Mouse (Mus musculus) lung, postnatal 0 days (tissue): Measurements from ENCODE around the gene H6pd. TPM values are rescaled to one million over a fixed set of nuclear protein-coding genes. Genes with fewer than 3 reads are reported as not detected.

Source experiments
- ATAC-seq: fragments of 200-750 bp; cut with Nextera tagmentation; 2 replicates; pipeline ENCODE4 v1.8.0; 2017; ENCODE audit warnings: moderate library complexity
- DNase-seq: peaks from one replicate; pipeline ENCODE4 v3.0.0-alpha.2; 2016; ENCODE audit warnings: low spot score
- H3K27ac ChIP-seq: fragments of 300-500 bp; sonication (generic); 2 replicates; pipeline ENCODE4 v1.5.1; 2014; ENCODE audit warnings: antibody characterized with exemption, mild to moderate bottlenecking, low read length, mixed read lengths
- H3K27me3 ChIP-seq: fragments of 300-500 bp; sonication (generic); replicated peaks from 2 replicates; pipeline ENCODE4 v1.6.1; 2014; ENCODE audit warnings: low read length, mixed read lengths; ENCODE audit not compliant: insufficient read depth
- H3K36me3 ChIP-seq: fragments of 300-500 bp; sonication (generic); 2 replicates; pipeline ENCODE4 v1.6.1; 2014; ENCODE audit warnings: low read length, mixed read lengths; ENCODE audit not compliant: insufficient read depth
- H3K4me1 ChIP-seq: fragments of 300-500 bp; sonication (generic); 2 replicates; pipeline ENCODE4 v1.6.1; 2014; ENCODE audit warnings: antibody characterized with exemption, low read depth, low read length, mixed read lengths; ENCODE audit not compliant: insufficient read depth
- H3K4me2 ChIP-seq: fragments of 300-500 bp; sonication (generic); replicated peaks from 2 replicates; pipeline ENCODE4 v1.6.1; 2014; ENCODE audit warnings: low read depth, mild to moderate bottlenecking, low read length, moderate library complexity, mixed read lengths
- H3K4me3 ChIP-seq: fragments of 300-500 bp; sonication (generic); 2 replicates; pipeline ENCODE4 v1.5.1; 2014; ENCODE audit warnings: low read depth, low read length
- H3K9ac ChIP-seq: fragments of 300-500 bp; sonication (generic); replicated peaks from 2 replicates; pipeline ENCODE4 v1.6.1; 2014; ENCODE audit warnings: low read depth, mild to moderate bottlenecking
- H3K9me3 ChIP-seq: fragments of 300-500 bp; sonication (generic); 2 replicates; pipeline ENCODE4 v1.6.1; 2016; ENCODE audit warnings: low read length, mixed read lengths
- CTCF ChIP-seq: IDR thresholded peaks from 2 replicates; pipeline ENCODE4 v1.5.1; 2016; ENCODE audit warnings: antibody characterized with exemption, mild to moderate bottlenecking
- EP300 ChIP-seq: IDR thresholded peaks from 2 replicates; pipeline ENCODE4 v1.6.1; 2016; ENCODE audit warnings: antibody characterized with exemption, mild to moderate bottlenecking, control low read depth
- WGBS: fragments of 180-500 bp; shearing (Covaris S2); extraction: QIAGEN DNeasy Blood & Tissue Kit; methylation state at CpG from one replicate; pipeline ENCODE4 v1.1.7; 2014; 5-methylcytosine and 5-hydroxymethylcytosine counted together
- polyA plus RNA-seq: library from polyadenylated mRNA; unstranded; fragments of >200 nt; fragmentation: Nextera tagmentation; extraction: Ambion mirVana; gene quantifications from 2 replicates; pipeline ENCODE4 v1.2.1, GENCODE M21; 2015

The H6pd gene
- polyA plus RNA-seq, 1 experiment from 2014 or later = 45.8 TPM

DNA sequence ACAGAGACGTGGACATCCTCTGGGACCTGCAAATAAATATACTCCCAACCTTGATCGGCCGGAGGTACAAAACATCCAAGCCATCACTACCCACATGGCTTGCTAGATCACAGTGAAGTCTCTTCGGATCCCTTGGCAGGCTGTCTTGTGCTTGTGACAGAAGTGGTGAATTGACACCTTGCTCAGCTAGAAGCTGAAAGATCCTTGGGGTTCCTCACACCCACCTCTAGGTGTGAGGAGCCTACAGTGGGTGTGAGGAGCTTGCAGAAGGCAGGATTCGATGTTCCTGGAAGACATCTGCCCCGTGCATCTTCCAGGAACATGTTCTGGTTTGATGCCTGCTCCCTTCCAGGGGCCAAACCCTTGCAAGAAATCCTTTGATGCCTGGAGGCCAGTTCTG lies 31.6 kb downstream of the H6pd start:
- TF ChIP-seq CTCF = no peak
- Histone ChIP-seq H3K9me3 (no peaks in the 10 kb centered on the region), H3K36me3 (0 out of 2 replicates have a peak, but pooled peaks cover 7% of the 10 kb centered on the region), H3K4me2 (no peak overlapping the region), H3K4me1 (no peaks in the 10 kb centered on the region), H3K4me3 (no peak overlapping the region), H3K9ac (no peak overlapping the region), H3K27me3 (no peaks in the 10 kb centered on the region), H3K27ac (no peak overlapping the region)
- DNase-seq = no peak
- ATAC-seq = no peak
- WGBS = 61% methylated on average over 6 of the region's 6 CpGs

DNA sequence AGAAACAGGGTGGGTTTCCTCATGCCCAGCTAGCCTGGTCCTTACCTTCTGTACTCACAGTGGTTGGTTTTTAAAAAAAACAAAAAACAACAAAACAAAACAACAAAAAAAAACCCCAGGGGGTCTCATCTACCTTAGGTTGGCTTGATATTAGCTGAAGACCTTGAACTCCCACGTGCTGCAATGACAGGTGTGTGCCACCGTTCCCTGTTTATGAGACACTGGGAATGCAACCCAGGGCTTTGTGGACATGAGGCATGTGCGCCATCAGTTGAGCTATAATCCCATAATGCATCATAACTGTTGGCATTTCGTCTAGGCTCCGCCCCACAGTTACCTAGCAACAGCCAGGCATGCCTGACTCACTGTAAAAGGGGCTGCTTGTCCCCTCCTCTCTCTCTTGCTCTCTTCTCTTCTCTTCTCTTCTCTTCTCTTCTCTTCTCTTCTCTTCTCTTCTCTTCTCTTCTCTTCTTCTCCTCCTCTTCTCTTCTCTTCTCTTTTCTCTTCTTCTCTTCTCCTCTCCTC lies 33.0 kb downstream of the H6pd start:
- WGBS = 70% methylated on average over 5 of the region's 5 CpGs
- 0 out of 2 replicates have a peak, but pooled peaks cover under 1% of the 10 kb centered on the region for H3K36me3 ChIP-seq
- no peak overlapping the region for H3K4me3 ChIP-seq
- TF ChIP-seq CTCF (no peak), EP300 (no peak)
- H3K4me1 ChIP-seq = no peaks in the 10 kb centered on the region
- no peaks in the 10 kb centered on the region for H3K9me3 ChIP-seq
- H3K27ac ChIP-seq = no peak overlapping the region
- no peak for DNase-seq
- no peak overlapping the region for H3K4me2 ChIP-seq
- H3K9ac ChIP-seq = no peak overlapping the region
- H3K27me3 ChIP-seq = no peaks in the 10 kb centered on the region
- no peak for ATAC-seq

DNA sequence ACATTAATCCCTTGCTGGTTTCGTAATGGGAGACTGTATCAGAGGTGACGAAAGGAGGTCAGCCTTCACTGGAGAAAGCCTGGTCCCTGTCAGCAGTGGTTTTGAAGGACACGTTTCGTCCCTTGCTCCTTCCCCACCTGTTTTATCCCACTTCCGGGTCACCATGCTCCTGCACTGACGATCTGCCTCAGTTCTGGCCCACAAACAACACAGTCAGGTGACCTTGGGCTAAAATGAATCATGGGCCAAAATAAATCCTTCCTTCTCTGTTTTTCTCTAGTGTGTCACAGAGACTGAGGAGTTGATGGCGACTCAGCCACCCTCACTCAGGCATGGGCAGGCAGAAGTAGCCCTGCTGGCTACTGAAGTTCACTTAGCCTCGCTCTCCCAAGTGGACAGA lies 33.5 kb downstream of the H6pd start:
- DNase-seq = no peak
- Histone ChIP-seq H3K4me3 (no peak overlapping the region), H3K4me2 (no peak overlapping the region), H3K4me1 (no peaks in the 10 kb centered on the region), H3K9me3 (no peaks in the 10 kb centered on the region), H3K27me3 (no peaks in the 10 kb centered on the region), H3K27ac (no peak overlapping the region), H3K9ac (no peak overlapping the region), H3K36me3 (no peaks in the 10 kb centered on the region)
- 61% methylated on average over 8 of the region's 8 CpGs for WGBS
- TF ChIP-seq CTCF (no peak), EP300 (no peak)
- no peak for ATAC-seq

DNA sequence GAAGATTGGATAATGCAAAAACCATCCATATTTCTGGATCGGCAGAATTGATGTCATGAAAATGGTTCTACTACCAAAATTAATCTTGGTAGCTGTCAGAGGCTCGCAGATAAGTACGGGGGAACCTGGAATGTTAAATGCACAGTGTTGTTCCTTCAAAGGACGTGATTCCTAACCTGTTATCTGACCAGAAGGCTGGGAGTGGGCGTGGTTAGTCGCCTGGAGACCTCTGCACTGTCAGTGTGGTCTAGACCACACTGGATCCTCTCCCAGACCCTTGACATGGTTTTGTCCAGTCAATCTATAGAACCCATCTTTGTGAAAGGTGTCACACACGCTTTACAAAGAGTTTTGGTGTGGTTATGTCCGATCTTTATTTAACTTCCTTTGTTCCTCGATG lies 37.4 kb downstream of the H6pd start:
- Histone ChIP-seq H3K27ac (no peak overlapping the region), H3K27me3 (no peaks in the 10 kb centered on the region), H3K36me3 (no peaks in the 10 kb centered on the region), H3K4me1 (no peaks in the 10 kb centered on the region), H3K4me3 (no peak overlapping the region), H3K9me3 (no peaks in the 10 kb centered on the region), H3K4me2 (no peak overlapping the region), H3K9ac (no peak overlapping the region)
- DNase-seq (no peak), ATAC-seq (no peak)
- WGBS = 42% methylated on average over 9 of the region's 9 CpGs
- TF ChIP-seq EP300 (no peak), CTCF (no peak)

DNA sequence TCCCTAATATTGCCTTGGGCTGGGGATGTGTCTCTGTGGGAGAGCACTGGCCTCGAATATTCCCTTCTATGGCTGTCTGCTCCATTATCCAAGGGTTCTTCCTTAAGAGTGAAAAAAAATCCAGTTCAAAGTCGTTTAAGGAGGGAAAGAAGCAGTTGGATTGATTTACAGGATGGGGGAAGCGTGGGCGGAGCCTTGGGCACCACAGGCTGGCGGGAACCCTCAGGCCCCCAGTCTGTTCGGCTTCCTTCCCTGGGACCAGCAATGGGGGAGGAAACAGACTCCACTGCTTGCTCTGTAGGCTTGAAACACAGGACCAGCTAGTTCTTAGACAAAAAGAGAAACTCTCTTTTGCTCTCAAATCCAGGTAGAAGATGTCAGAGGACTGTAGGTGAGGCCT lies 40.3 kb downstream of the H6pd start:
- DNase-seq (no peak), ATAC-seq (no peak)
- Histone ChIP-seq H3K9ac (no peak overlapping the region), H3K27ac (no peak overlapping the region), H3K36me3 (no peaks in the 10 kb centered on the region), H3K4me2 (no peak overlapping the region), H3K9me3 (no peaks in the 10 kb centered on the region), H3K4me1 (no peaks in the 10 kb centered on the region), H3K27me3 (no peaks in the 10 kb centered on the region), H3K4me3 (no peak overlapping the region)
- TF ChIP-seq EP300 (no peak), CTCF (no peak)
- 36% methylated on average over 6 of the region's 6 CpGs for WGBS

DNA sequence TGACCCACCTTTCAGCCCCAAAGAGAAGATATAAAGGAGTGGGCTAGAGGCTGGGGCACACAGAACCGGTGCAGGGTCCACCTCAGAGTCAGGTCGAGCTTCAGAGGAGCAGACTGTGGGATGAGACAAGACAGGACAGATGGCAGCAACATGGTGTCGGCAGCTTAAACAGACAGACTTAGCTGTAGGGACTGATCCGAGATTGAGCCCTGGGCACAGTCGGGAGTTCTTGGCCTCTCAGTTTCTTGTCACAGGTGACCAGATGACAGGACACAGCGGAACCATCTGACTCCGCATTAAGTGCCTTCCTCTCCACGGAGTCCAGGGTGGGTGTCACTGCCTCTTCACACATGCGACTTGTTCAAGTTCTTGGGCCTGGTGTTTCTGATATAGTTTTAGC lies 41.9 kb downstream of the H6pd start:
- ATAC-seq (no peak), DNase-seq (no peak)
- Histone ChIP-seq H3K9ac (no peak overlapping the region), H3K4me2 (no peak overlapping the region), H3K4me1 (no peaks in the 10 kb centered on the region), H3K27me3 (no peaks in the 10 kb centered on the region), H3K9me3 (no peaks in the 10 kb centered on the region), H3K27ac (no peak overlapping the region), H3K4me3 (no peak overlapping the region), H3K36me3 (no peaks in the 10 kb centered on the region)
- TF ChIP-seq CTCF (no peak), EP300 (no peak)
- 82% methylated on average over 9 of the region's 9 CpGs for WGBS

DNA sequence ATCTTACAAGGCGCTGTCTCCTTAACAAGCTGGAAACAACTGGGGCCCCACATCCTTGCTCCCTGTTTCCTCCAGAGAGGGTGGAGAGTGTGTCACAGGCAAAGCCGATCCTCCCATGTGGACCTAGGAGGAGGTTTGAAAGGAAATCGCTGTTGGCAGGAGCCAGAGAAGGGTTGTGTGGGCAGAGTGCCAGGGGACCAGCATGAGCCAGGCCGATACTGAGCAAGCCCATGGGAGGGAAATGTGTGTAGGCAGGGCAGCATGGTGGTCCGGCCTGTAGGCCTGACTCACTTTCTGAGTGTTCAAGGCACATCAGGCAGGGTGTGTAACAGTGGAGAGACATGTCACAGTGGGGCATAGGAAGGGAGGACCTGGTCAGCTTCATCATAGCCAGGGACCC lies 42.6 kb downstream of the H6pd start:
- DNase-seq (peak; percentile 67), ATAC-seq (peak; percentile 65)
- no peak overlapping the region for H3K4me3 ChIP-seq
- 24% methylated on average over 5 of the region's 5 CpGs for WGBS
- no peaks in the 10 kb centered on the region for H3K9me3 ChIP-seq
- no peak overlapping the region for H3K4me2 ChIP-seq
- H3K27me3 ChIP-seq = no peaks in the 10 kb centered on the region
- H3K4me1 ChIP-seq = no peaks in the 10 kb centered on the region
- no peaks in the 10 kb centered on the region for H3K36me3 ChIP-seq
- TF ChIP-seq EP300 = no peak
- no peak for TF ChIP-seq CTCF
- no peak overlapping the region for H3K9ac ChIP-seq
- H3K27ac ChIP-seq = no peak overlapping the region
